Comparison of ENCODE assay signal across 8 mouse cellular contexts in genomic region chr10:81320550-81321347, GRCm38 (mm10). TPM values are rescaled to one million over a fixed set of nuclear protein-coding genes. Genes with fewer than 3 reads are reported as not detected.
A peak's percentile ranks its signal among the peaks of the same experiment; 100 is the strongest.
DNase-seq lines count a peak whose midpoint lies in the region; ATAC-seq lines count a peak whose summit lies in the region.

Gene Cactin (plus strand): TSS chr10:81321103.

- H3K9ac ChIP-seq in kidney, embryonic 15.5 days = peak within 1 kb of the TSS; percentile 96

- peaks cover 74% of the 10 kb centered on the region for H3K4me1 ChIP-seq in heart, embryonic 10.5 days
- peaks cover 66% of the 10 kb centered on the region for H3K4me1 ChIP-seq in kidney, embryonic 15.5 days

- H3K27me3 ChIP-seq in heart, embryonic 10.5 days (ENCODE audit: insufficient read depth, poor library complexity, severe bottlenecking) = no peaks in the 10 kb centered on the region
- H3K27me3 ChIP-seq in kidney, embryonic 15.5 days = no peaks in the 10 kb centered on the region

- ATAC-seq in erythroblast, adult 5-6 weeks (replicated peaks; ENCODE audit: low FRiP score, poor library complexity, severe bottlenecking) = peak; percentile 80
- ATAC-seq in kidney, embryonic 15.5 days (replicated peaks; ENCODE audit: low FRiP score) = peak; percentile 88
- peak; percentile 79 for ATAC-seq in monocyte, adult 5-6 weeks (replicated peaks; ENCODE audit: insufficient number of reproducible peaks, low FRiP score, low TSS enrichment, poor library complexity, severe bottlenecking)

- no peaks in the 10 kb centered on the region for H3K9me3 ChIP-seq in heart, embryonic 10.5 days
- H3K9me3 ChIP-seq in kidney, embryonic 15.5 days (replicated peaks) = no peaks in the 10 kb centered on the region

- H3K4me3 ChIP-seq in heart, embryonic 10.5 days = peak within 1 kb of the TSS; percentile 94
- H3K4me3 ChIP-seq in kidney, embryonic 15.5 days (replicated peaks) = peak within 1 kb of the TSS; percentile 98

- WGBS in heart, embryonic 10.5 days = under 1% methylated on average over 68 of the region's 68 CpGs
- under 1% methylated on average over 68 of the region's 68 CpGs for WGBS in kidney, embryonic 15.5 days

- H3K27ac ChIP-seq in heart, embryonic 10.5 days = peak within 1 kb of the TSS; percentile 96
- H3K27ac ChIP-seq in kidney, embryonic 15.5 days = peak within 1 kb of the TSS; percentile 93

- peak within 1 kb of the TSS; percentile 79 for H3K4me2 ChIP-seq in kidney, embryonic 15.5 days

- DNase-seq in B cell, adult 2 months = peak; percentile 98 to 99
- peak; percentile 100 for DNase-seq in brain, adult 2 months (ENCODE audit: low read depth, low spot score)
- DNase-seq in heart, embryonic 10.5 days (ENCODE audit: low spot score) = peak; percentile 100
- peak; percentile 100 for DNase-seq in liver
- DNase-seq in spleen, postnatal 4 days (ENCODE audit: low spot score in 2 of 2) = peak; percentile 98 to 99

- peaks cover 53% of the 10 kb centered on the region for H3K36me3 ChIP-seq in heart, embryonic 10.5 days
- peaks cover 58% of the 10 kb centered on the region for H3K36me3 ChIP-seq in kidney, embryonic 15.5 days

RNA-seq across cellular contexts. Expression of gene Cactin, which starts in this region (rescaled TPM):
- 5.6 and 6.1 TPM in 2 replicates for total RNA-seq in erythroblast, adult 5-6 weeks (2015; ENCODE audit: low replicate concordance)
- 18.0 and 27.7 TPM in 2 replicates for total RNA-seq in erythroblast, adult 5-6 weeks (2017; ENCODE audit: low replicate concordance)
- 37.2 and 51.6 TPM in 2 replicates for polyA plus RNA-seq in heart, embryonic 10.5 days (2016; fragmentation: Nextera tagmentation; extraction: Ambion mirVana)
- 38.8 and 44.2 TPM in 2 replicates for polyA plus RNA-seq in kidney, embryonic 15.5 days (2015; fragmentation: Nextera tagmentation; extraction: Ambion mirVana)
- total RNA-seq in monocyte, adult 5-6 weeks (2017) = 24.5 to 34.3 TPM (median 25.5 TPM) in 3 replicates

Comparison
In these comparisons a context has a peak if more than half of its experiments do, and no peak if none do; other contexts are left out.
1. Peak in every context shown above with its lines: DNase-seq, ATAC-seq, H3K4me3 ChIP-seq and H3K27ac ChIP-seq.